Mouse (Mus musculus) C2C12 (cell line): ENCODE results near the gene Zfp663. TPM values are rescaled to one million over a fixed set of nuclear protein-coding genes. Genes with fewer than 3 reads are reported as not detected.

Experiments
- H3K27me3 ChIP-seq: one replicate; pipeline ENCODE4 v1.6.1; 2011; ENCODE audit not compliant: control insufficient read depth, insufficient read depth, insufficient read length
- H3K36me3 ChIP-seq: one replicate; pipeline ENCODE4 v1.6.1; 2011; ENCODE audit not compliant: control insufficient read depth, insufficient read depth
- H3K4me3 ChIP-seq: one replicate; pipeline ENCODE4 v1.5.1; 2011; ENCODE audit warnings: mild to moderate bottlenecking, control low read depth; ENCODE audit not compliant: poor library complexity, insufficient read depth, severe bottlenecking
- H3K79me2 ChIP-seq: one replicate; pipeline ENCODE4 v1.6.1; 2011; ENCODE audit not compliant: control insufficient read depth, insufficient read depth
- H3K79me3 ChIP-seq: one replicate; pipeline ENCODE4 v1.6.1; 2011; ENCODE audit warnings: low read depth, control low read depth
- H3ac ChIP-seq: one replicate; pipeline ENCODE3; 2011; ENCODE audit warnings: low read depth; ENCODE audit not compliant: control insufficient read depth, insufficient read length
- CEBPB ChIP-seq: IDR thresholded peaks from one replicate; pipeline ENCODE4 v1.6.1; 2011; ENCODE audit warnings: low read depth, mild to moderate bottlenecking, control low read depth, moderate library complexity
- CTCF ChIP-seq: IDR thresholded peaks from one replicate; pipeline ENCODE4 v1.5.1; 2011; ENCODE audit not compliant: control insufficient read depth, insufficient read depth, insufficient read length
- FOSL1 ChIP-seq: IDR thresholded peaks from one replicate; pipeline ENCODE4 v1.8.0; 2011; ENCODE audit warnings: mild to moderate bottlenecking, low read length; ENCODE audit not compliant: poor library complexity, insufficient read depth, severe bottlenecking
- MAX ChIP-seq: IDR thresholded peaks from one replicate; pipeline ENCODE4 v1.6.1; 2011; ENCODE audit warnings: mild to moderate bottlenecking, control low read depth
- MYOD1 ChIP-seq: IDR thresholded peaks from one replicate; pipeline ENCODE4 v1.6.1; 2011; ENCODE audit warnings: low read depth; ENCODE audit not compliant: control insufficient read depth, insufficient read length
- MYOG ChIP-seq: IDR thresholded peaks from one replicate; pipeline ENCODE4 v1.6.1; 2011; ENCODE audit not compliant: control insufficient read depth, insufficient read length; ENCODE audit errors: extremely low read depth
- USF1 ChIP-seq: IDR thresholded peaks from one replicate; pipeline ENCODE4 v1.6.1; 2011; ENCODE audit warnings: low read depth, mild to moderate bottlenecking, control low read depth, moderate library complexity
- polyA plus RNA-seq: library from polyadenylated mRNA; unstranded; fragments of >200 nt; fragmentation: generic; extraction: Trizol; gene quantifications from one replicate; pipeline ENCODE4 v1.2.1, GENCODE M21; 2012; ENCODE audit warnings: missing spikeins

The Zfp663 gene
- polyA plus RNA-seq, 1 experiment: not detected

DNA sequence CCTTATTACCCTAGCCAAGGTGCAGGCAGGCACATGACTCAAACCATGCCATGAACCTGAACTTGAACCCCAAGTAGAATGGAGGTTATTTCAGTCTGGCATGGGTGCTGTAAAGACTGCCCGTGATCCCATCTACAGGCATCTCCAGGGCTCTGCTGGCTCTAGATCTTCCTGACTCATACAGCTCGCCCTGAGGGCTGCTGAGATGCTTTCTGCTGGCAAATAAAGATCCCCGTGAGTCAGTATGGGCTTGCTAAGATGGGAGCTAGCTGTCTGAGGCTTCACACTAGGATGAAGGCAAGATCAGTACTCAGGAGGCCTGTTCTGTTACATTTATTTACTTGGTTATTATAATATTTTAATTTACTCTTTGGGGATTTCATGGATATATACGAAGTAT, 23.6 kb upstream of the Zfp663 start:
- no peak overlapping the region for H3ac ChIP-seq
- peaks cover 1% of the 10 kb centered on the region for H3K79me2 ChIP-seq
- no peak for TF ChIP-seq USF1
- TF ChIP-seq MAX: no peak
- TF ChIP-seq CTCF: no peak
- TF ChIP-seq MYOG: no peak
- TF ChIP-seq FOSL1: no peak
- no peak for TF ChIP-seq CEBPB
- no peak for TF ChIP-seq MYOD1
- no peaks in the 10 kb centered on the region for H3K27me3 ChIP-seq
- no peaks in the 10 kb centered on the region for H3K36me3 ChIP-seq
- H3K79me3 ChIP-seq: no peaks in the 10 kb centered on the region
- no peak overlapping the region for H3K4me3 ChIP-seq

- no peaks in the 10 kb centered on the region for H3K27me3 ChIP-seq
- H3ac ChIP-seq: no peak overlapping the region
These were observed 23.0 kb upstream of the Zfp663 start for GRCm38 (mm10) chr2:165391561-165391960.

DNA sequence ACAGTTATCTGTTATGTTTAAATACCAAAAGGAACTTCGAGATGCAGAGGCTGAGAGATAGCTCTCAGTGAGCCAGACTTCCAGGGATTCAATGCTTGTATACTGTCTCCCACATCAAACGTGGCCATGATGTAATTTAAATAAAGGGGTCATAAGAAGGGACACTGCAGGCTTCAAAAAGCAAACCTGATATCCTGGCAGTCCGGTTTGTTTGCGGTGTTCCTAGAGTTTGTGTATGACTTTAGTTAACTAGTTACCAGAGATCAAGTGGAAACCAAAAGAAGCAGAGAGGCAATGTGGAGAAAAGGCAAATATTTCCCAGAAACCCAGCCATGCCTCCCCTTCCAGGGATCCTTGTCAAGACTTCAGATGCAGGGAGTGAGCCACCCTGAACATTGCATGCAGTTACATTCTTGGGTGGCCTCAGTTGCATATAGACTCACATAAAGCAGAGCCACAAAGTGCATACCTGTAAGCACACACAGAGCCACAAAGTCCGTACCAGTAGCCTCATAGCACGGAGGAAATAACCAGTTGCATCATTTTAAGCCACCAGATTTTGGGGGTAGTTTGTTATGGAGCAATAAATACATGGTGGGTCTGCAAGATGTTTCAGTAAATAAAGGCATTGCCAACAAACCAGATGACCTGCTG, 20.9 kb upstream of the Zfp663 start:
- Histone ChIP-seq H3ac (no peak overlapping the region), H3K79me2 (peaks cover 8% of the 10 kb centered on the region), H3K4me3 (no peak overlapping the region), H3K36me3 (no peaks in the 10 kb centered on the region), H3K79me3 (no peaks in the 10 kb centered on the region), H3K27me3 (no peaks in the 10 kb centered on the region)
- TF ChIP-seq MAX (no peak), MYOG (no peak), MYOD1 (no peak)

More at GRCm38 (mm10) chr2:165391561-165391960, 23.0 kb upstream of the Zfp663 start:
- H3K79me3 ChIP-seq: no peaks in the 10 kb centered on the region
- no peak overlapping the region for H3K4me3 ChIP-seq
- peaks cover 7% of the 10 kb centered on the region for H3K79me2 ChIP-seq
- TF ChIP-seq CTCF (peak; percentile 82), FOSL1 (no peak), MAX (no peak), MYOD1 (no peak), CEBPB (no peak), MYOG (no peak), USF1 (no peak)
- H3K36me3 ChIP-seq: no peaks in the 10 kb centered on the region

- Histone ChIP-seq H3K4me3 (peak within 1 kb of the TSS; percentile 30), H3K27me3 (no peaks in the 10 kb centered on the region), H3K79me2 (peaks cover 8% of the 10 kb centered on the region), H3K79me3 (no peaks in the 10 kb centered on the region), H3ac (peak within 1 kb of the TSS; percentile 70), H3K36me3 (peaks cover 6% of the 10 kb centered on the region)
- TF ChIP-seq CTCF: no peak
These were observed 19.4 kb upstream of the Zfp663 start, which contains the start of gene Zfp334 for GRCm38 (mm10) chr2:165387844-165388495. Gene Zfp334 (minus strand): TSS chr2:165388259.

- peaks cover 10% of the 10 kb centered on the region for H3K36me3 ChIP-seq
- no peaks in the 10 kb centered on the region for H3K79me3 ChIP-seq
- peaks cover 8% of the 10 kb centered on the region for H3K79me2 ChIP-seq
- H3K4me3 ChIP-seq: peak overlapping the region; percentile 30
- H3K27me3 ChIP-seq: no peaks in the 10 kb centered on the region
- H3ac ChIP-seq: peak overlapping the region; percentile 70
- TF ChIP-seq FOSL1 (no peak), CTCF (no peak)
These were observed 18.8 kb upstream of the Zfp663 start for GRCm38 (mm10) chr2:165387370-165387769.

GRCm38 (mm10) chr2:165380050-165380449, 11.5 kb upstream of the Zfp663 start:
- no peak for TF ChIP-seq CTCF
- TF ChIP-seq FOSL1: no peak
- TF ChIP-seq MYOG: no peak
- no peak for TF ChIP-seq MYOD1
- no peak for TF ChIP-seq USF1
- no peak for TF ChIP-seq CEBPB
- no peak for TF ChIP-seq MAX
- no peak overlapping the region for H3ac ChIP-seq
- no peaks in the 10 kb centered on the region for H3K79me2 ChIP-seq
- H3K27me3 ChIP-seq: no peaks in the 10 kb centered on the region
- H3K4me3 ChIP-seq: no peak overlapping the region
- H3K79me3 ChIP-seq: no peaks in the 10 kb centered on the region
- peaks cover 41% of the 10 kb centered on the region for H3K36me3 ChIP-seq
